25 mouse cellular contexts compared by ENCODE assay signal in the genomic region with DNA sequence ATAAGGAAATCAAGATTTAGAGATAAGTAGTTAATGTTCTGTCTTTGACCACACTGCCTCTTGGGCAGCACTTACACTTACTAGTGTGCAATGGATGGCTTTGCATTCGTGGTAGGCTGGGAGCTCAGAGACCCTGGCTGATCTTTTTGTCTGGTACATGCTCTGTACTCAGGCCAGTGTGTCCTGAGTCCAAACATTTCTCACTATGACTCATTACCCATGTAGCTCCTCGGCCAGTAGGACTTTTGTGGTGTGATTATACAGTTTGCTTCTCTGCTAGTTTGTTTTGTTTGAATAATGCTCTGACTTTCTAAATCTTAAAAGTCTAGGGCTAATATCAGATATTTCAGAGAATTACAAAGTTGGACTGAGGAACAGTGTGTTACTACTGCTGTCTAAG.
"Had no signal": no experiment of that assay in that cellular context is flagged by ENCODE, and none has a peak within 500 bp of the region (broad histone marks: within the 10 kb centered on the region; RNA-seq: fewer than 3 reads in every experiment).

No protein-coding gene starts in this region.

- H3K36me3 ChIP-seq: intestine, embryonic 15.5 days had no signal

- H3K4me2 ChIP-seq: heart, embryonic 11.5 days; hindbrain, embryonic 12.5 days; hindbrain, embryonic 14.5 days; intestine, embryonic 15.5 days; limb, embryonic 13.5 days; limb, embryonic 15.5 days; liver, embryonic 12.5 days had no signal

- H3K4me3 ChIP-seq: heart, adult 2 months; hindbrain, embryonic 10.5 days; hindbrain, embryonic 12.5 days; intestine, embryonic 15.5 days; limb, embryonic 13.5 days; limb, embryonic 15.5 days; liver, embryonic 12.5 days had no signal

- H3K9me3 ChIP-seq: hindbrain, embryonic 10.5 days; hindbrain, embryonic 12.5 days; intestine, embryonic 15.5 days; limb, embryonic 13.5 days; limb, embryonic 15.5 days; liver, embryonic 12.5 days had no signal

- H3K27ac ChIP-seq: heart, adult 2 months; hindbrain, embryonic 10.5 days; hindbrain, embryonic 12.5 days; hindbrain, embryonic 14.5 days; intestine, embryonic 15.5 days; limb, embryonic 13.5 days; limb, embryonic 15.5 days; liver, embryonic 12.5 days had no signal

- H3K9ac ChIP-seq: hindbrain, embryonic 12.5 days; hindbrain, embryonic 14.5 days; intestine, embryonic 15.5 days; limb, embryonic 13.5 days; limb, embryonic 15.5 days; liver, embryonic 12.5 days had no signal

- ATAC-seq: hindbrain, embryonic 16.5 days; inflammation-experienced regulatory T-cells, adult 6 months; intestine, embryonic 15.5 days; intestine, postnatal 0 days; liver, embryonic 12.5 days had no signal

- H3K4me1 ChIP-seq: intestine, embryonic 15.5 days; limb, embryonic 13.5 days; limb, embryonic 15.5 days had no signal

- DNase-seq: gastrocnemius, postnatal 14 days; gastrocnemius, postnatal 36 days; heart, adult 11 months; heart, adult 2 months; heart, postnatal 10 days; heart, postnatal 4 days; kidney, adult 18-20 months; kidney, adult 8-10 months; kidney, postnatal 10 days; kidney, postnatal 25 days; kidney, postnatal 4 days; layer of hippocampus, adult 9-11 months; layer of hippocampus, postnatal 36 days; left cerebral cortex, postnatal 4 days had no signal

- H3K27me3 ChIP-seq: intestine, embryonic 15.5 days; limb, embryonic 13.5 days; limb, embryonic 15.5 days; liver, embryonic 12.5 days had no signal
